Mouse (Mus musculus): Measurements from ENCODE around the gene Qrich2. TPM values are rescaled to one million over a fixed set of nuclear protein-coding genes. Genes with fewer than 3 reads are reported as not detected.

The Qrich2 gene
- polyA plus RNA-seq, 1 experiment from 2014 or later, result not detected

DNA sequence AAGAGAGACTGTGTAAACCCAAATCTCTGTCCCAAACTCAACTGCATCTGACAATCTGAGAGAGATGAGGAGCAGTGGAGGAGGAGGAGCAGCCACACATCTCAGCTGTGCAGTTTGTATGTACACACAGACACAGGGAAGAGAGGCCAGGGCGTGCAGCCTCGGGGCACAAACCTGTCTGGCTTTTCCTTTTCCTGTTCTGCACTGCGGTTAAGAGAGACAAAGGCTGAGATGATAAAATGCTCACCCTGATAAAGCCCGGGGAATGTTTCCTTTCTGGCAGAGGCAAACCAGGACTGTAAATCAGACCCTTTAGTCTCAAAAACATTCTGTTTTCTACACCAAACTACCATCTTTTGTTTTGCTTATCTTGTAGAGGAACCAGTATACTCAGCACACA, 65.5 kb downstream of the Qrich2 start:
- no peak overlapping the region for H3K9ac ChIP-seq

DNA sequence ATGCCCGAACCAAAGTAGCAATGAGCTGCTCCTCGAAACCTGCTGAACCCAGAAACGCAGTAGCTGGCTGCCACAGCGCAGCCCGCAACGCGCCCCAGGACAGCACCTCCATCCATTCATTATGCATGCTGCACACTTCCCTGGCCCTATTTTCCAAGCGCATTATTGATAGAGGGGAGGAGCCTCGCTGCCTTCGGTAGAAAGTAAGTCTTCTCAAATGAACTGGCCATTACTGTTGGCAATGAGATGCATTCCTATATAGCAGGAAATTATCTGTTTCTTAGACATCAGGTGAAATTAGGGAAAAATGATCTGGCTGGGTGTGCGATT, 67.7 kb downstream of the Qrich2 start:
- ATAC-seq (replicated peaks; ENCODE audit: insufficient number of reproducible peaks, insufficient read depth, low FRiP score, low read depth), result no peak
- Histone ChIP-seq H3K4me1 (replicated peaks) (peaks cover 7% of the 10 kb centered on the region; the same call in 1 of the 2 replicates), H3K27ac (no peak overlapping the region), H3K9me3 (replicated peaks) (no peaks in the 10 kb centered on the region), H3K27me3 (no peaks in the 10 kb centered on the region), H3K9ac (no peak overlapping the region), H3K36me3 (no peaks in the 10 kb centered on the region), H3K4me3 (no peak overlapping the region), H3K4me2 (no peak overlapping the region)
- 85% methylated on average over 11 of the region's 11 CpGs for WGBS

More for the DNA sequence above, 65.5 kb downstream of the Qrich2 start:
- H3K4me1 ChIP-seq (replicated peaks), result peaks cover 5% of the 10 kb centered on the region; the same call in 1 of the 2 replicates
- H3K27ac ChIP-seq, result peak overlapping the region; percentile 18; the same call in 1 of the 2 replicates
- no peaks in the 10 kb centered on the region for H3K9me3 ChIP-seq (replicated peaks)
- no peaks in the 10 kb centered on the region for H3K27me3 ChIP-seq
- no peak; the same call in 1 of the 2 replicates for ATAC-seq (replicated peaks; ENCODE audit: insufficient number of reproducible peaks, insufficient read depth, low FRiP score, low read depth)
- no peak overlapping the region for H3K4me2 ChIP-seq
- WGBS, result 13% methylated on average over 4 of the region's 4 CpGs
- H3K4me3 ChIP-seq, result no peak overlapping the region
- H3K36me3 ChIP-seq, result no peaks in the 10 kb centered on the region

DNA sequence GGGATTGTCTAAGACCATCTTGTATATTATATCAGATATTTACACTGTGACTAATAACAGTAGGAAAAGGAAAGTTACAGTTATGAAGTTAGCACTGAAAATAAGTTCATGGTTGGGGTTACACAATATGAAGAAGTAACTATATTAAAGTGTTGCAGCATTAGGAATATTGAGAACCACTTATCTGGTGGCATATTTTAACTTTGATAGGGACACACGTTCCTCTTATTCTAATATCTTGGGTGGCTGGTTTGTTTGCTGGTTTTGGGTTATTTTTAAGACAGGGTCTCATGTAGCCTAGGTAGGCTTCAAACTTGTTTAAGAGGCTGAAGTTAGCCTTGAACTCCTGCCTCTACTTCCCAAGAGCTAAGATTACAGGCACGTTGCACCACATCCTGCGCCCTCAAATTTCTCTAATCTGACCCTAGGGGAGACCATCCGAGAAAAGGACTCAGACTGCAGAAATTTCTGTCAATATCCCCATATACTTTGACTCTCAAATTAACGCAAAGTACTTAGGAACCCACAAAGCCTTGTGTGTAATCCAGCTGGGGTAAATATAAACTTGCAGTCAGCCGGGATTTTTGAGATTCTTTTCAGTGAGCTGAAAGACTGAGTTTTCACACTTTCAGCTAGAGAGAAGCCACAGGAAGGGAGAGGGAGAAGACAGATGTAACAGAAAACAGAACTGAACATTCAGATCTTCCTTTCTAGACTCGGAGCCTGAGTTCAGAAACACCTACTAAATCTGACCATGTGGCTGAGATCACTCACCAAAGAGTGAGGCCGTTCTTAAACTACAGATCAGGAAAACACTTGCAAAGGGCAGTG, 68.3 kb downstream of the Qrich2 start:
- Histone ChIP-seq H3K9me3 (replicated peaks) (no peaks in the 10 kb centered on the region), H3K4me3 (no peak overlapping the region), H3K36me3 (no peaks in the 10 kb centered on the region), H3K4me2 (no peak overlapping the region), H3K27ac (no peak overlapping the region), H3K9ac (no peak overlapping the region), H3K27me3 (no peaks in the 10 kb centered on the region), H3K4me1 (replicated peaks) (peaks cover 7% of the 10 kb centered on the region; the same call in 1 of the 2 replicates)
- no peak for ATAC-seq (replicated peaks; ENCODE audit: insufficient number of reproducible peaks, insufficient read depth, low FRiP score, low read depth)
- WGBS, result 49% methylated on average over 8 of the region's 8 CpGs

DNA sequence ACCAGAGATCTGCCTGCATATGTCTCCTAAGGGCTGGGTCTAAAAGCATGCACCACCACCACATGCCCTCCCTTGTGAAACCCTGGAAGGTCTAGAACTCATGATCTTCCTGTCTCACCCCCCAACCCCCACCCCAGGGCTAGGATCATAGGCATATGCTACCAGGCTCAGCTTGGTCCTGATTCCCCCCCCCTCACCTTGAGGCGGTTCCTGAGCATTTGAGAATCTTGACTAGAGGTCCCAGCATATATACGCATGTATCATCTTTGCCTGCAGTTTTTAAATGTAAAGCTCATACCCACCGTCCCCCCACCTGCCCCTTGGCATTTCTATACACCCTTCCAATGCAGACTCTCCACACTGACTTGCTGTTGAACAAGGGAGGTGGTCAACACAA, 69.1 kb downstream of the Qrich2 start:
- ATAC-seq (replicated peaks; ENCODE audit: insufficient number of reproducible peaks, insufficient read depth, low FRiP score, low read depth), result no peak
- WGBS, result 90% methylated on average over 3 of the region's 3 CpGs
- Histone ChIP-seq H3K4me2 (no peak overlapping the region), H3K36me3 (no peaks in the 10 kb centered on the region), H3K9me3 (replicated peaks) (no peaks in the 10 kb centered on the region), H3K9ac (no peak overlapping the region), H3K27me3 (no peaks in the 10 kb centered on the region), H3K4me1 (replicated peaks) (peaks cover 7% of the 10 kb centered on the region; the same call in 1 of the 2 replicates), H3K27ac (no peak overlapping the region), H3K4me3 (no peak overlapping the region)

DNA sequence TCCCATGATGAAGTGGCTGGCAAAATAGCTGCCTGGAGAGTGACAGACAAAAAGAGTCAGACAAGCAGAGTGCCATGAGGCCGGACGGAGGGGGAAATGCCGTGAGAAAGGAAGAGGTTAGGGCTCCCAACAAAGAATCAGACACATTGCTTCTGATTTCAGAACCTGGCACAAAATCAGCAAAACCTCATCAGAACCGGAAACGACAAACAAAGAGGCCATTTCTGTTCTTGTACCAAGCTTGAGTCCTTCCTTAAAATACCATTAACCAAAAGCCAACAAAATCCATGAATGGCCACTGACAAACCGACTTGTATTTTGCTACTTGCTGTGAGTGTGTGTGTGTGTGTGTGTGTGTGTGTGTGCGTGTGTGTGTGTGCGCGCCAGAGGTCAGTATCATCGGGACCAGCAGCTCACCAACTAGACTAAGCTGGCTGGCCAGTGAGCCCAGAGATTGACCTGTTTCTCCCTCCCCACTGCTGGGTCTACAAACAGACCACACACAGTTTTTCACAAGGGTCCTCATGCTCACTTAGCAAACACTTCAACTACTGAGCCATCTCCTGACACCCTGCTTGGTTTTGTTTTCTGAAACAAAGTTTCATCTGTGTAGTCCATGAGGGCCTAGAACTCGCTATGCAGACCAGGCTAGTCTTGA, 69.6 kb downstream of the Qrich2 start:
- WGBS, result 85% methylated on average over 11 of the region's 11 CpGs
- no peaks in the 10 kb centered on the region for H3K9me3 ChIP-seq (replicated peaks)
- no peaks in the 10 kb centered on the region for H3K36me3 ChIP-seq
- no peak overlapping the region for H3K4me3 ChIP-seq
- no peak for ATAC-seq (replicated peaks; ENCODE audit: insufficient number of reproducible peaks, insufficient read depth, low FRiP score, low read depth)
- no peak overlapping the region for H3K4me2 ChIP-seq
- H3K9ac ChIP-seq, result no peak overlapping the region
- no peak overlapping the region; the same call in 1 of the 2 replicates for H3K27ac ChIP-seq
- no peaks in the 10 kb centered on the region for H3K27me3 ChIP-seq
- peaks cover 7% of the 10 kb centered on the region; the same call in 1 of the 2 replicates for H3K4me1 ChIP-seq (replicated peaks)

DNA sequence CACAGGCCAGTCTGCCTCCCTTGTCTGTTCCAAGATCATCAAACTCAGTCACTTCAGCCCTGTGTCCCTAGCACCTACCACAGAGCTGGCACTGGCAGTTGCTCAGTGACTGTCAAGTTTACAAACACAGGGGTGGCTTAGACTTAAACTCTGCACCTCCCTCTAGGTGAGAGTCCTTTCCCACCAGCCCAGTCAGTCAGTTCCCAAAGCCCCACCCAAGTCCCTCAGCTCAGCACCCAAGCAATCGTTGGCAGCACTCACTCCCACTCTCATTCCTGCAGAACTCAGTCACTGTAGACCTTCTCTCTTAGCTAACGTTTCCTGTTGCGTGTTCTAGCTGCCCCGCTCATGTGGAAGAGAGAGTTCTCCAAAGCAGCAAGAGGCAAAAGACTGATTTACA, 71.3 kb downstream of the Qrich2 start:
- Histone ChIP-seq H3K4me3 (no peak overlapping the region), H3K9ac (no peak overlapping the region), H3K27me3 (no peaks in the 10 kb centered on the region), H3K36me3 (no peaks in the 10 kb centered on the region), H3K27ac (no peak overlapping the region), H3K4me1 (replicated peaks) (0 out of 2 replicates have a peak, but pooled peaks cover 3% of the 10 kb centered on the region), H3K4me2 (no peak overlapping the region), H3K9me3 (replicated peaks) (no peaks in the 10 kb centered on the region)
- 72% methylated on average over 4 of the region's 4 CpGs for WGBS
- ATAC-seq (replicated peaks; ENCODE audit: insufficient number of reproducible peaks, insufficient read depth, low FRiP score, low read depth), result no peak

Other genes starting within 250 kb of the Qrich2 start
- gene Evpl, start 228.2 kb downstream of the Qrich2 start, polyA plus RNA-seq (2015; fragmentation: Nextera tagmentation; extraction: Ambion mirVana), result 0.71 and 1.6 TPM in 2 replicates
- gene Srp68, start 192.0 kb downstream of the Qrich2 start, polyA plus RNA-seq (2015; fragmentation: Nextera tagmentation; extraction: Ambion mirVana), result 57.2 and 74.0 TPM in 2 replicates
- 0.19 and 0.20 TPM in 2 replicates for gene Galr2, start 185.3 kb downstream of the Qrich2 start, polyA plus RNA-seq (2015; fragmentation: Nextera tagmentation; extraction: Ambion mirVana)
- gene Exoc7, start 159.0 kb downstream of the Qrich2 start, polyA plus RNA-seq (2015; fragmentation: Nextera tagmentation; extraction: Ambion mirVana), result 45.2 and 58.2 TPM in 2 replicates
- 0.89 and 2.6 TPM in 2 replicates for gene Foxj1, start 130.8 kb downstream of the Qrich2 start, polyA plus RNA-seq (2015; fragmentation: Nextera tagmentation; extraction: Ambion mirVana)
- gene Rnf157, start 53.2 kb downstream of the Qrich2 start, polyA plus RNA-seq (2015; fragmentation: Nextera tagmentation; extraction: Ambion mirVana), result 7.1 and 14.3 TPM in 2 replicates
- gene Ubald2, start 32.1 kb downstream of the Qrich2 start, polyA plus RNA-seq (2015; fragmentation: Nextera tagmentation; extraction: Ambion mirVana), result 29.3 and 32.5 TPM in 2 replicates
- gene Prpsap1, start 28.0 kb upstream of the Qrich2 start, polyA plus RNA-seq (2015; fragmentation: Nextera tagmentation; extraction: Ambion mirVana), result 81.7 and 98.2 TPM in 2 replicates
- gene Sphk1, start 64.7 kb upstream of the Qrich2 start, polyA plus RNA-seq (2015; fragmentation: Nextera tagmentation; extraction: Ambion mirVana), result 2.8 and 4.4 TPM in 2 replicates
- gene Ube2o, start 115.2 kb upstream of the Qrich2 start, polyA plus RNA-seq (2015; fragmentation: Nextera tagmentation; extraction: Ambion mirVana), result 14.4 and 20.7 TPM in 2 replicates
- not detected in 2 replicates for gene Aanat, start 120.2 kb upstream of the Qrich2 start, polyA plus RNA-seq (2015; fragmentation: Nextera tagmentation; extraction: Ambion mirVana)
- 6.7 and 10.4 TPM in 2 replicates for gene Rhbdf2, start 160.8 kb upstream of the Qrich2 start, polyA plus RNA-seq (2015; fragmentation: Nextera tagmentation; extraction: Ambion mirVana)
- 1.3 and 1.4 TPM in 2 replicates for gene Prcd, start 187.3 kb upstream of the Qrich2 start, polyA plus RNA-seq (2015; fragmentation: Nextera tagmentation; extraction: Ambion mirVana)
- 9.1 and 11.6 TPM in 2 replicates for gene Cygb, start 188.1 kb upstream of the Qrich2 start, polyA plus RNA-seq (2015; fragmentation: Nextera tagmentation; extraction: Ambion mirVana)